Mouse (Mus musculus): ENCODE measurements around the gene Lca5. TPM values are rescaled to one million over a fixed set of nuclear protein-coding genes. Genes with fewer than 3 reads are reported as not detected.

Lca5 gene
- polyA plus RNA-seq, 1 experiment from 2014 or later = 9.6 TPM

GRCm38 (mm10) chr9:83447771-83448170, 6.8 kb upstream of the Lca5 start:
- no peaks in the 10 kb centered on the region for H3K36me3 ChIP-seq (ENCODE audit: control insufficient read depth, insufficient read depth)
- no peaks in the 10 kb centered on the region for H3K9me3 ChIP-seq (replicated peaks; ENCODE audit: control insufficient read depth, low read length)
- peak; percentile 87 for ATAC-seq (replicated peaks; ENCODE audit: extremely low read depth, insufficient read depth, low FRiP score)
- WGBS = 2% methylated on average over 22 of the region's 22 CpGs
- H3K4me3 ChIP-seq (ENCODE audit: low read length) = peak overlapping the region; percentile 43
- H3K4me2 ChIP-seq (ENCODE audit: low read depth, low read length) = peak overlapping the region; percentile 54
- peak overlapping the region; percentile 80 for H3K27ac ChIP-seq (ENCODE audit: low read length)
- peaks cover 3% of the 10 kb centered on the region; the same call in 1 of the 2 replicates for H3K4me1 ChIP-seq (ENCODE audit: control insufficient read depth, insufficient read depth, low read length)
- H3K9ac ChIP-seq (ENCODE audit: low read length) = peak overlapping the region; percentile 57
- H3K27me3 ChIP-seq (ENCODE audit: control insufficient read depth, insufficient read depth, low read length) = no peaks in the 10 kb centered on the region

DNA sequence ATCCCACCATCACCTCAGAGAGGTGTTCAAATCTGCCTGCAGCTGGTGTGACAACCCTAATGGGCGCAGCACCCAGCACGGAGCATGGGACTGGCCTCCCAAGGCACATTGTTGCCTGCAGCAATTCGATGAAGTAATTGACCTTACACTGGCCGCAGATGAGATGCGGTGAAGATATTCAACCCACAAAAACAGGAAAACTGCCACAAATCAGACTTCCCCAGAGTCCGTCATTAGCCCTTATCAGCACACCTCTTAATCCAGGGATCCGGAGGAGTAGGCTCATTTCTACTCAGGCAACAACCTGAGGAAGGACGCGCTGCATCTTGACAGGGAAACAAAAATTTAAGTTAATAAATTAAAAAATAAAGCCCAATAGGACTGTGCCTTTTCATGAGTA, 6.2 kb upstream of the Lca5 start:
- Histone ChIP-seq H3K27ac (ENCODE audit: low read length) (peak overlapping the region; percentile 80), H3K4me2 (ENCODE audit: low read depth, low read length) (peak overlapping the region; percentile 54), H3K4me3 (ENCODE audit: low read length) (peak overlapping the region; percentile 43), H3K9ac (ENCODE audit: low read length) (peak overlapping the region; percentile 57), H3K4me1 (ENCODE audit: control insufficient read depth, insufficient read depth, low read length) (peaks cover 3% of the 10 kb centered on the region; the same call in 1 of the 2 replicates), H3K27me3 (ENCODE audit: control insufficient read depth, insufficient read depth, low read length) (no peaks in the 10 kb centered on the region), H3K9me3 (replicated peaks; ENCODE audit: control insufficient read depth, low read length) (no peaks in the 10 kb centered on the region), H3K36me3 (ENCODE audit: control insufficient read depth, insufficient read depth) (no peaks in the 10 kb centered on the region)
- no peak for ATAC-seq (replicated peaks; ENCODE audit: extremely low read depth, insufficient read depth, low FRiP score)
- WGBS = 46% methylated on average over 9 of the region's 9 CpGs

GRCm38 (mm10) chr9:83437621-83438020, 3.3 kb downstream of the Lca5 start:
- Histone ChIP-seq H3K27ac (ENCODE audit: low read length) (no peak overlapping the region), H3K4me2 (ENCODE audit: low read depth, low read length) (no peak overlapping the region), H3K36me3 (ENCODE audit: control insufficient read depth, insufficient read depth) (no peaks in the 10 kb centered on the region), H3K9ac (ENCODE audit: low read length) (no peak overlapping the region), H3K4me1 (ENCODE audit: control insufficient read depth, insufficient read depth, low read length) (peaks cover 17% of the 10 kb centered on the region), H3K27me3 (ENCODE audit: control insufficient read depth, insufficient read depth, low read length) (no peaks in the 10 kb centered on the region), H3K9me3 (replicated peaks; ENCODE audit: control insufficient read depth, low read length) (no peaks in the 10 kb centered on the region), H3K4me3 (ENCODE audit: low read length) (no peak overlapping the region)
- ATAC-seq (replicated peaks; ENCODE audit: extremely low read depth, insufficient read depth, low FRiP score) = no peak
- WGBS = 71% methylated on average over 5 of the region's 5 CpGs

GRCm38 (mm10) chr9:83434489-83434888, 6.4 kb downstream of the Lca5 start:
- Histone ChIP-seq H3K27me3 (ENCODE audit: control insufficient read depth, insufficient read depth, low read length) (no peaks in the 10 kb centered on the region), H3K9ac (ENCODE audit: low read length) (no peak overlapping the region), H3K9me3 (replicated peaks; ENCODE audit: control insufficient read depth, low read length) (no peaks in the 10 kb centered on the region), H3K4me1 (ENCODE audit: control insufficient read depth, insufficient read depth, low read length) (peaks cover 9% of the 10 kb centered on the region; the same call in 1 of the 2 replicates), H3K4me2 (ENCODE audit: low read depth, low read length) (peak overlapping the region; percentile 24; the same call in 1 of the 2 replicates), H3K27ac (ENCODE audit: low read length) (peak overlapping the region; percentile 44; the same call in 1 of the 2 replicates), H3K4me3 (ENCODE audit: low read length) (no peak overlapping the region), H3K36me3 (ENCODE audit: control insufficient read depth, insufficient read depth) (0 out of 2 replicates have a peak, but pooled peaks cover 4% of the 10 kb centered on the region)
- WGBS = 24% methylated on average over 4 of the region's 4 CpGs
- ATAC-seq (replicated peaks; ENCODE audit: extremely low read depth, insufficient read depth, low FRiP score) = peak; percentile 65

DNA sequence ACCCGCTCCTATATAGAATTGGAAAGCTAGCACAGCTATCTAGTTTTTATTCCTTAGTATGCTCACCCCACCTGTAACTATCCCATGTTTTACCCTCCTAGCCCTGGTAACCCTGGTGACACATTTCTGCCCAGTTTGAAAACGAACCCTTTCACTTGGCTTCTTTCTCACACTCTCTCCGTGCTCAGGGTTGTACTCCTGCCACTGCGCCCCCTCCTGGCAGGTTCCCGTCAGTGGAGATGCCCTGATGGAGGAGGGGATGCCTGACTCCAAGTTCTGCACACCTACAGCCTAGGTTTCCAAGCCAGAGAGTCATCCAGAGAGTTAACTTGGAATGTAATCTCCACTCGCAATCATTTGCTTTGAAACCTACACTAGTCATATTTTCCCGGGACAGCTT, 7.3 kb downstream of the Lca5 start:
- Histone ChIP-seq H3K4me2 (ENCODE audit: low read depth, low read length) (no peak overlapping the region), H3K4me1 (ENCODE audit: control insufficient read depth, insufficient read depth, low read length) (peaks cover 9% of the 10 kb centered on the region; the same call in 1 of the 2 replicates), H3K4me3 (ENCODE audit: low read length) (no peak overlapping the region), H3K9me3 (replicated peaks; ENCODE audit: control insufficient read depth, low read length) (no peaks in the 10 kb centered on the region), H3K27me3 (ENCODE audit: control insufficient read depth, insufficient read depth, low read length) (no peaks in the 10 kb centered on the region), H3K27ac (ENCODE audit: low read length) (no peak overlapping the region), H3K9ac (ENCODE audit: low read length) (no peak overlapping the region), H3K36me3 (ENCODE audit: control insufficient read depth, insufficient read depth) (0 out of 2 replicates have a peak, but pooled peaks cover 4% of the 10 kb centered on the region)
- 62% methylated on average over 7 of the region's 7 CpGs for WGBS
- no peak for ATAC-seq (replicated peaks; ENCODE audit: extremely low read depth, insufficient read depth, low FRiP score)

GRCm38 (mm10) chr9:83427926-83428325, 13.0 kb downstream of the Lca5 start:
- no peak for ATAC-seq (replicated peaks; ENCODE audit: extremely low read depth, insufficient read depth, low FRiP score)
- H3K4me1 ChIP-seq (ENCODE audit: control insufficient read depth, insufficient read depth, low read length) = peaks cover 3% of the 10 kb centered on the region; the same call in 1 of the 2 replicates
- H3K27ac ChIP-seq (ENCODE audit: low read length) = no peak overlapping the region
- H3K4me2 ChIP-seq (ENCODE audit: low read depth, low read length) = no peak overlapping the region
- WGBS = 81% methylated on average over 4 of the region's 4 CpGs
- H3K27me3 ChIP-seq (ENCODE audit: control insufficient read depth, insufficient read depth, low read length) = no peaks in the 10 kb centered on the region
- no peak overlapping the region for H3K4me3 ChIP-seq (ENCODE audit: low read length)
- H3K36me3 ChIP-seq (ENCODE audit: control insufficient read depth, insufficient read depth) = peaks cover 18% of the 10 kb centered on the region
- H3K9me3 ChIP-seq (replicated peaks; ENCODE audit: control insufficient read depth, low read length) = no peaks in the 10 kb centered on the region
- no peak overlapping the region for H3K9ac ChIP-seq (ENCODE audit: low read length)

DNA sequence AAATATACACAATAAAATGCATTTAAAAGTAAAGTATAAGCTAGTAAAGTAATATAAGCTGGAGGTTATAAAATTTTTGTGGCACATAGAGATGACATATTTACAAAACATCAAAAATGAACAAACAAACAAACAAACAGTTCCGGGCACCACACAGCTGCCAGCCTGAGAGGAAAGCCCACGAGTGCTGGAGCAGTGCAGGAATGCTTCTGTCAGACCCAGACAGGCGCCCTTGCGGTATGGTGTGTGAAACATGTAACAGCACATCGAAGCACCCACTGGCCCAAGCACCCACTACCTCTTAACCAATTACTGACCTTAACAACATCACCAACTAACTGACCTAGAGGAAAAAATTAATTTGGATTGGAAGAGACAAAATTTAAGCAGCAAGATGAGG, 22.0 kb downstream of the Lca5 start:
- H3K9me3 ChIP-seq (replicated peaks; ENCODE audit: control insufficient read depth, low read length) = peaks cover 5% of the 10 kb centered on the region; the same call in 1 of the 2 replicates
- WGBS = 73% methylated on average over 5 of the region's 5 CpGs
- H3K4me2 ChIP-seq (ENCODE audit: low read depth, low read length) = no peak overlapping the region
- H3K4me3 ChIP-seq (ENCODE audit: low read length) = no peak overlapping the region
- H3K4me1 ChIP-seq (ENCODE audit: control insufficient read depth, insufficient read depth, low read length) = no peaks in the 10 kb centered on the region
- ATAC-seq (replicated peaks; ENCODE audit: extremely low read depth, insufficient read depth, low FRiP score) = no peak
- H3K9ac ChIP-seq (ENCODE audit: low read length) = no peak overlapping the region
- peaks cover 27% of the 10 kb centered on the region for H3K36me3 ChIP-seq (ENCODE audit: control insufficient read depth, insufficient read depth)
- H3K27ac ChIP-seq (ENCODE audit: low read length) = no peak overlapping the region
- no peaks in the 10 kb centered on the region for H3K27me3 ChIP-seq (ENCODE audit: control insufficient read depth, insufficient read depth, low read length)

- H3K9ac ChIP-seq (ENCODE audit: low read length) = no peak overlapping the region
- H3K27me3 ChIP-seq (ENCODE audit: control insufficient read depth, insufficient read depth, low read length) = no peaks in the 10 kb centered on the region
- H3K27ac ChIP-seq (ENCODE audit: low read length) = no peak overlapping the region
- H3K4me3 ChIP-seq (ENCODE audit: low read length) = no peak overlapping the region
- no peaks in the 10 kb centered on the region for H3K4me1 ChIP-seq (ENCODE audit: control insufficient read depth, insufficient read depth, low read length)
- no peak for ATAC-seq (replicated peaks; ENCODE audit: extremely low read depth, insufficient read depth, low FRiP score)
- peaks cover 5% of the 10 kb centered on the region; the same call in 1 of the 2 replicates for H3K9me3 ChIP-seq (replicated peaks; ENCODE audit: control insufficient read depth, low read length)
- 71% methylated on average over 10 of the region's 10 CpGs for WGBS
- no peak overlapping the region for H3K4me2 ChIP-seq (ENCODE audit: low read depth, low read length)
- peaks cover 17% of the 10 kb centered on the region for H3K36me3 ChIP-seq (ENCODE audit: control insufficient read depth, insufficient read depth)
Measured at GRCm38 (mm10) chr9:83413046-83413445, 27.9 kb downstream of the Lca5 start.

DNA sequence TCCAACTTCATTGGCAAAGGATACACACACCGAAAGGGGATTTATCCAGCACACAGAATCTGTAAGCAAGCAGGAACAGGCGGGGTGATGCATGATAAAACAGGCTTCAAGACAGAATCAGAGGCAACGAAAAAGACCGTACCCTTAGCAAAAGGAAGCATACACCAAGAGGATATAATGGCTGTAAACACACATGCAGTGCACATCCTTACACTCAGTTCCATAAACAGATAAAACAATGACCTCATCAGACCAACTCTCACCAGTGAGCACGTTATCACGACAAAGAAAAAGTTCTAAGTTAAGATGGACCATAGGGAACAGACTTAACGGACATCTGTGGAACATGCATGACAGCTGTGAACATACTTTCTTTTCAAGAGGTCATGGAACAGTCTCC, 35.8 kb downstream of the Lca5 start:
- 57% methylated on average over 7 of the region's 7 CpGs for WGBS
- ATAC-seq (replicated peaks; ENCODE audit: extremely low read depth, insufficient read depth, low FRiP score) = no peak

More for the DNA sequence above, 35.8 kb downstream of the Lca5 start:
- Histone ChIP-seq H3K27me3 (ENCODE audit: control insufficient read depth, insufficient read depth, low read length) (no peaks in the 10 kb centered on the region), H3K36me3 (ENCODE audit: control insufficient read depth, insufficient read depth) (0 out of 2 replicates have a peak, but pooled peaks cover 4% of the 10 kb centered on the region), H3K4me3 (ENCODE audit: low read length) (no peak overlapping the region), H3K27ac (ENCODE audit: low read length) (no peak overlapping the region), H3K4me2 (ENCODE audit: low read depth, low read length) (no peak overlapping the region), H3K9ac (ENCODE audit: low read length) (no peak overlapping the region), H3K4me1 (ENCODE audit: control insufficient read depth, insufficient read depth, low read length) (no peaks in the 10 kb centered on the region), H3K9me3 (replicated peaks; ENCODE audit: control insufficient read depth, low read length) (no peaks in the 10 kb centered on the region)

All from heart, embryonic 16.5 days (tissue).